Comparison of ENCODE assay signal across 8 mouse cellular contexts in the genomic region with DNA sequence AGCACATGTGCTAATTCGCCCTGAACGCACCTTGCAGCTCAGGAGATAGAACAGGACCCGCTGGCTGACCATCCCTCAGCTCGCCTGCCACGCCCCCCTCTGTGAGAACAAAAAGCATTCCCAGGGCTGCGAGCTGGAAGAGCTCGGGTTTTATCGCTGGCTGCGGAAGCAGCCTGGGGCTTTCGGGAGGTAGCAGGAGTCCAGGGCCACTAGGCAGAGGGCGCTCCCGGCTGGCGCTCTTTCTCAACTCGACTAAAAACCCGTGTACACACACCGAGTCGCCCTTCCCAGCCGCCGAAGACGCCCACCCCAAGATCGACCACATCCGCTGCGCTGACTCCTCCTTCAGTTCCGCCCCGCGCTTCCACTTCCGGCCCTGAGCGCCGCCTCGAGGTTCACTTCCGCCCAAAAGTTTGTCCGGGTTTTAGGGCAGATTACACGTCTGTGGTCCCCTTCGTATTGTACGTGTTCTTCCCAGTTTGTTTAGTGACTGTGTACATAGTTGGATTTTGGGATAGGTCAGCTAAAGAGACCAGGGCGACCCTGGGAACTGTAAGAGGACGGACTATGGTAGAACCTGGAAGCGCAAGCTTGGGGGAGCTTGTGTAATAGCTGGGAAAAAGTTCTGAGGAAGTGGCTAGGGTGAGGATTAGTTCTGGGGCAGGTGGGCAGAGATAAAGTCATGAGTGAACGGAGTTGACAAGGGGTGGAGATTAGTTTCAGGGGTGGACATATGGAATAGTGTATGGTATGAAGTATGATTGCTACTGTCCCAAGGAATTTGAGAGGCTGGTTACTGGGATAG. TPM values are rescaled to one million over a fixed set of nuclear protein-coding genes. Genes with fewer than 3 reads are reported as not detected.
DNase-seq lines count a peak whose midpoint lies in the region; ATAC-seq and TF ChIP-seq lines count a peak whose summit lies in the region.

No protein-coding gene starts in this region.

- H3K4me1 ChIP-seq in hindbrain, embryonic 12.5 days = 0 out of 2 replicates have a peak, but pooled peaks cover 2% of the 10 kb centered on the region
- H3K4me1 ChIP-seq in lung, postnatal 0 days (ENCODE audit: insufficient read depth, low read depth, low read length) = no peaks in the 10 kb centered on the region

- H3K9ac ChIP-seq in hindbrain, embryonic 12.5 days = peak overlapping the region; percentile 67
- peak overlapping the region; percentile 51 for H3K9ac ChIP-seq in lung, postnatal 0 days (replicated peaks; ENCODE audit: low read depth)

- DNase-seq in WW6 (ENCODE audit: low read depth, low spot score) = peak; percentile 52
- DNase-seq in cerebellum, postnatal 25 days = peak; percentile 60 to 76
- DNase-seq in frontal cortex, postnatal 14 days (ENCODE audit: low spot score in 2 of 2) = peak; percentile 49 to 56
- peak; percentile 71 to 79 for DNase-seq in layer of hippocampus, postnatal 10 days (ENCODE audit: low spot score in 2 of 2)
- peak; percentile 91 for DNase-seq in lung, postnatal 0 days (ENCODE audit: low spot score)
- DNase-seq in ovary, postnatal 10 days (ENCODE audit: low spot score) = peak; percentile 28
- peak; percentile 90 for DNase-seq in thymus, postnatal 0 days (ENCODE audit: low spot score)

- TF ChIP-seq CTCF in lung, postnatal 0 days (IDR thresholded peaks at IDR 0.05) = no peak; the same call in 1 of the 2 replicates

- 0 out of 2 replicates have a peak, but pooled peaks have one; percentile 29 for TF ChIP-seq EP300 in lung, postnatal 0 days (IDR thresholded peaks at IDR 0.05)

- peak overlapping the region; percentile 92 for H3K27ac ChIP-seq in hindbrain, embryonic 12.5 days
- H3K27ac ChIP-seq in lung, postnatal 0 days (ENCODE audit: low read length) = peak overlapping the region; percentile 88

- 6% methylated on average over 39 of the region's 39 CpGs for WGBS in hindbrain, embryonic 12.5 days
- 4% methylated on average over 39 of the region's 39 CpGs for WGBS in lung, postnatal 0 days

- peak; percentile 98 for ATAC-seq in hindbrain, embryonic 12.5 days (ENCODE audit: low FRiP score)
- ATAC-seq in lung, postnatal 0 days = peak; percentile 98

- H3K4me2 ChIP-seq in hindbrain, embryonic 12.5 days (replicated peaks) = peak overlapping the region; percentile 68
- peak overlapping the region; percentile 64 for H3K4me2 ChIP-seq in lung, postnatal 0 days (replicated peaks; ENCODE audit: low read depth, low read length)

- no peaks in the 10 kb centered on the region for H3K27me3 ChIP-seq in hindbrain, embryonic 12.5 days
- no peaks in the 10 kb centered on the region for H3K27me3 ChIP-seq in lung, postnatal 0 days (replicated peaks; ENCODE audit: insufficient read depth, low read length)

- H3K36me3 ChIP-seq in hindbrain, embryonic 12.5 days = peaks cover 8% of the 10 kb centered on the region
- no peaks in the 10 kb centered on the region for H3K36me3 ChIP-seq in lung, postnatal 0 days (ENCODE audit: insufficient read depth, low read length)

- H3K4me3 ChIP-seq in hindbrain, embryonic 12.5 days = peak overlapping the region; percentile 63
- peak overlapping the region; percentile 56 for H3K4me3 ChIP-seq in lung, postnatal 0 days (ENCODE audit: low read depth, low read length)

- no peaks in the 10 kb centered on the region for H3K9me3 ChIP-seq in hindbrain, embryonic 12.5 days (replicated peaks)
- H3K9me3 ChIP-seq in lung, postnatal 0 days (ENCODE audit: low read length) = no peaks in the 10 kb centered on the region

RNA-seq across cellular contexts. Expression of a gene that starts 4.5 kb away (rescaled TPM):
- polyA plus RNA-seq in hindbrain, embryonic 12.5 days (2016; fragmentation: Nextera tagmentation; extraction: Ambion mirVana) = 26.3 and 27.3 TPM in 2 replicates
- 1 to 10 TPM; 7.9 to 8.1 TPM for total RNA-seq in layer of hippocampus, postnatal 10 days (2021)
- polyA plus RNA-seq in lung, postnatal 0 days (2015; fragmentation: Nextera tagmentation; extraction: Ambion mirVana) = 1.5 and 2.0 TPM in 2 replicates
- polyA plus RNA-seq in thymus, postnatal 0 days (2015; fragmentation: Nextera tagmentation; extraction: Ambion mirVana) = 1.2 and 1.8 TPM in 2 replicates

RNA-seq across cellular contexts. Expression of a gene that starts 4.6 kb away (rescaled TPM):
- polyA plus RNA-seq in hindbrain, embryonic 12.5 days (2016; fragmentation: Nextera tagmentation; extraction: Ambion mirVana) = not detected in 2 replicates
- not detected for total RNA-seq in layer of hippocampus, postnatal 10 days (2021)
- not detected in 2 replicates for polyA plus RNA-seq in lung, postnatal 0 days (2015; fragmentation: Nextera tagmentation; extraction: Ambion mirVana)
- polyA plus RNA-seq in thymus, postnatal 0 days (2015; fragmentation: Nextera tagmentation; extraction: Ambion mirVana) = not detected in 2 replicates

RNA-seq across cellular contexts. Expression of a gene that starts 43.1 kb away (rescaled TPM):
- polyA plus RNA-seq in hindbrain, embryonic 12.5 days (2016; fragmentation: Nextera tagmentation; extraction: Ambion mirVana) = not detected in 2 replicates
- not detected for total RNA-seq in layer of hippocampus, postnatal 10 days (2021)
- polyA plus RNA-seq in lung, postnatal 0 days (2015; fragmentation: Nextera tagmentation; extraction: Ambion mirVana) = not detected in 2 replicates
- not detected in 2 replicates for polyA plus RNA-seq in thymus, postnatal 0 days (2015; fragmentation: Nextera tagmentation; extraction: Ambion mirVana)

Comparison
In these comparisons a context has a peak if more than half of its experiments do, and no peak if none do; other contexts are left out.
1. Peak in every context shown above with its lines: DNase-seq, ATAC-seq, H3K4me3 ChIP-seq and H3K27ac ChIP-seq.
2. DNase-seq: peak in every context shown above with its lines; median percentile 91 in lung, postnatal 0 days; 90 in thymus, postnatal 0 days; 75 in layer of hippocampus, postnatal 10 days; 68 in cerebellum, postnatal 25 days; 52 in frontal cortex, postnatal 14 days; 52 in WW6; 28 in ovary, postnatal 10 days.